Mouse (Mus musculus) midbrain, embryonic 13.5 days (tissue): ENCODE results near the gene Ctsq. TPM values are rescaled to one million over a fixed set of nuclear protein-coding genes. Genes with fewer than 3 reads are reported as not detected.
"Not testable (repeated sequence)": the region's sequence is repeated elsewhere in the genome, so short reads cannot be mapped to it uniquely, and the experiment has no call there.

Experiments used
- ATAC-seq: fragments of 200-750 bp; cut with Nextera tagmentation; 2 replicates; pipeline ENCODE4 v1.8.0; 2017; ENCODE audit warnings: mild to moderate bottlenecking, moderate TSS enrichment, moderate library complexity
- H3K27ac ChIP-seq: fragments of 300-500 bp; sonication (generic); 2 replicates; pipeline ENCODE4 v1.5.1; 2015; ENCODE audit warnings: inconsistent platforms, mild to moderate bottlenecking, moderate library complexity
- H3K27me3 ChIP-seq: fragments of 300-500 bp; sonication (generic); 2 replicates; pipeline ENCODE4 v1.6.1; 2015; ENCODE audit warnings: mild to moderate bottlenecking, inconsistent platforms
- H3K36me3 ChIP-seq: fragments of 300-500 bp; sonication (generic); 2 replicates; pipeline ENCODE4 v1.6.1; 2015; ENCODE audit warnings: mild to moderate bottlenecking, inconsistent platforms
- H3K4me1 ChIP-seq: fragments of 300-500 bp; sonication (generic); replicated peaks from 2 replicates; pipeline ENCODE4 v1.6.1; 2015; ENCODE audit warnings: inconsistent platforms
- H3K4me2 ChIP-seq: fragments of 300-500 bp; sonication (generic); replicated peaks from 2 replicates; pipeline ENCODE4 v1.6.1; 2015; ENCODE audit warnings: moderate library complexity, mild to moderate bottlenecking, inconsistent platforms
- H3K4me3 ChIP-seq: fragments of 300-500 bp; sonication (generic); replicated peaks from 2 replicates; pipeline ENCODE4 v1.5.1; 2015; ENCODE audit warnings: mild to moderate bottlenecking, inconsistent platforms
- H3K9ac ChIP-seq: fragments of 300-500 bp; sonication (generic); replicated peaks from 2 replicates; pipeline ENCODE4 v1.6.1; 2015; ENCODE audit warnings: mild to moderate bottlenecking, inconsistent platforms
- H3K9me3 ChIP-seq: fragments of 300-500 bp; sonication (generic); 2 replicates; pipeline ENCODE4 v1.6.1; 2016; ENCODE audit warnings: mild to moderate bottlenecking, inconsistent platforms
- WGBS: fragments of 180-500 bp; shearing (Covaris S2); methylation state at CpG from one replicate; pipeline ENCODE4 v1.1.7; 2015; 5-methylcytosine and 5-hydroxymethylcytosine counted together
- polyA plus RNA-seq: library from polyadenylated mRNA; unstranded; fragments of >200 nt; fragmentation: Nextera tagmentation; extraction: Ambion mirVana; gene quantifications from 2 replicates; pipeline ENCODE4 v1.2.1, GENCODE M21; 2015

Gene Ctsq
- polyA plus RNA-seq, result not detected in 2 replicates

GRCm38 (mm10) chr13:61040531-61040930 lies at the start of gene Ctsq:
Ctsq (minus strand) TSS chr13:61040631.
- Histone ChIP-seq H3K9ac (no peak within 1 kb of the TSS), H3K27me3 (no peaks in the 10 kb centered on the region), H3K27ac (no peak within 1 kb of the TSS), H3K36me3 (no peaks in the 10 kb centered on the region), H3K4me2 (no peak within 1 kb of the TSS), H3K9me3 (peaks cover 20% of the 10 kb centered on the region), H3K4me1 (no peaks in the 10 kb centered on the region), H3K4me3 (no peak within 1 kb of the TSS)
- ATAC-seq, result no peak
- 57% methylated on average over 3 of the region's 3 CpGs for WGBS

GRCm38 (mm10) chr13:61022785-61023184 lies 17.6 kb downstream of the Ctsq start:
- Histone ChIP-seq H3K4me2 (no peak overlapping the region), H3K4me1 (no peaks in the 10 kb centered on the region), H3K27ac (no peak overlapping the region), H3K9me3 (peaks cover 32% of the 10 kb centered on the region), H3K27me3 (no peaks in the 10 kb centered on the region), H3K4me3 (no peak overlapping the region), H3K9ac (no peak overlapping the region), H3K36me3 (no peaks in the 10 kb centered on the region)
- no peak for ATAC-seq
- WGBS, result 88% methylated on average over 3 of the region's 3 CpGs

DNA sequence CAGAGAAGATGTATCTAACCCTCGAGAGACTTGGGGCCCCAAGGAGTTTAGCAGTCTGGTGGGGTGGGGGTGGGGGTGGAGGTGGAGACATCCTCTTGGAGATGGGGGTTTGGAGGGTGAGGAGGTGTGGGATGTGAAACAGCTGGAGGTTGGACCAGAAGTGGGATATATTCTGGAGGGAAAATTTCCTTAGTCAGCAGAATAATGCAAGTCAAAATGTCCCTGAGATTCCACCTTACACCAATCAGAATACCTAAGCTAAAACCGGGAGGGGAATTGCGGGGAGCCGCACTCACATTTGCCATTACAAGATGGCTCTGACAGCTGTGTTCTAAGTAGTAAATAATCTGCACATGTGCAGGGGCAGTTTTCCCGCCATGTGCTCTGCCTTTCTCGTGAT lies 18.6 kb downstream of the Ctsq start:
- 84% methylated on average over 6 of the region's 6 CpGs for WGBS

GRCm38 (mm10) chr13:61010171-61010570 lies 30.3 kb downstream of the Ctsq start:
- no peak for ATAC-seq
- Histone ChIP-seq H3K9me3 (peaks cover 40% of the 10 kb centered on the region), H3K4me1 (no peaks in the 10 kb centered on the region), H3K4me3 (no peak overlapping the region), H3K27ac (no peak overlapping the region), H3K4me2 (no peak overlapping the region), H3K36me3 (no peaks in the 10 kb centered on the region), H3K9ac (no peak overlapping the region), H3K27me3 (no peaks in the 10 kb centered on the region)
- 83% methylated on average over 4 of the region's 4 CpGs for WGBS

More for the DNA sequence above, 18.6 kb downstream of the Ctsq start:
- Histone ChIP-seq H3K9me3 (peaks cover 25% of the 10 kb centered on the region), H3K4me1 (no peaks in the 10 kb centered on the region), H3K27ac (no peak overlapping the region), H3K4me2 (no peak overlapping the region), H3K9ac (no peak overlapping the region), H3K4me3 (no peak overlapping the region), H3K36me3 (no peaks in the 10 kb centered on the region), H3K27me3 (no peaks in the 10 kb centered on the region)
- no peak for ATAC-seq

GRCm38 (mm10) chr13:61005859-61006258 lies 34.6 kb downstream of the Ctsq start, which contains the start of gene Ctsj:
Ctsj (minus strand) TSS chr13:61005959.
- Histone ChIP-seq H3K4me2 (no peak within 1 kb of the TSS), H3K36me3 (no peaks in the 10 kb centered on the region), H3K4me3 (no peak within 1 kb of the TSS), H3K27ac (no peak within 1 kb of the TSS), H3K4me1 (no peaks in the 10 kb centered on the region), H3K9me3 (peaks cover 40% of the 10 kb centered on the region), H3K9ac (no peak within 1 kb of the TSS), H3K27me3 (no peaks in the 10 kb centered on the region)
- WGBS, result 79% methylated on average over 3 of the region's 3 CpGs
- ATAC-seq, result no peak

GRCm38 (mm10) chr13:60997600-60997999 lies 42.8 kb downstream of the Ctsq start:
- Histone ChIP-seq H3K27ac (no peak overlapping the region), H3K9ac (no peak overlapping the region), H3K4me1 (no peaks in the 10 kb centered on the region), H3K4me2 (no peak overlapping the region), H3K36me3 (no peaks in the 10 kb centered on the region), H3K9me3 (peaks cover 21% of the 10 kb centered on the region), H3K27me3 (no peaks in the 10 kb centered on the region), H3K4me3 (no peak overlapping the region)
- no peak for ATAC-seq
- 66% methylated on average over 2 of the region's 2 CpGs for WGBS

DNA sequence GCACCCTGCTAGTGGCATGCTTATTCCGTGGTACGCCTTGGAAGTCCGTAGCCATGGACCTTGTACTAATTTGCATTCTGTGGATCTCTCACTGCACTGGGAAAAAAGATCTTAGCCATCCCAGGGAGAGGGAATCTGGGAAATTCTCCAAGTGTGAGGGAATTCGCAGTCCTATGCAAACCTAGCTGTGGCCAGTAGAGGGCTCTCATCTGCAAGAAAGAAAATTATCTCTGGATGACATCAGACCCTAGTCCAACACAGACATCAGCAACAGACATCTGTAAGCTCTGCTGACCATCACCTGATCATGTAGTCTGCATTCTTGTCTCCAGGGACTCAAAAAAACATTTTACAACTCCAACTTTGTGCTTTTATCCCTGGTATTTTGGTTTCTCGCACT lies 53.5 kb downstream of the Ctsq start:
- not testable (repeated sequence) for ATAC-seq, H3K4me2 ChIP-seq, H3K9me3 ChIP-seq, H3K9ac ChIP-seq, H3K27ac ChIP-seq, H3K27me3 ChIP-seq, H3K36me3 ChIP-seq, H3K4me1 ChIP-seq, H3K4me3 ChIP-seq
- 75% methylated on average over 4 of the region's 5 CpGs for WGBS

Other genes starting within 250 kb of the Ctsq start
- not detected in 2 replicates for gene Ctsll3, start 237.8 kb downstream of the Ctsq start, polyA plus RNA-seq
- not detected in 2 replicates for gene 4930486L24Rik, start 176.2 kb downstream of the Ctsq start, polyA plus RNA-seq
- 0.14 TPM in 1 of 2 replicates, not detected in the other for gene Gm49392, start 143.7 kb downstream of the Ctsq start, polyA plus RNA-seq
- 0.24 and 1.7 TPM in 2 replicates for gene Ctla2b, start 143.2 kb downstream of the Ctsq start, polyA plus RNA-seq
- not detected in 2 replicates for gene Tpbpb, start 135.8 kb downstream of the Ctsq start, polyA plus RNA-seq
- gene Gm49393, start 105.0 kb downstream of the Ctsq start, polyA plus RNA-seq, result not detected in 2 replicates
- gene Gm49391, start 104.1 kb downstream of the Ctsq start, polyA plus RNA-seq, result 0.82 and 2.1 TPM in 2 replicates
- gene Ctla2a, start 104.0 kb downstream of the Ctsq start, polyA plus RNA-seq, result 10.4 and 13.3 TPM in 2 replicates
- not detected in 2 replicates for gene Tpbpa, start 98.6 kb downstream of the Ctsq start, polyA plus RNA-seq
- gene Ctsj, start 34.7 kb downstream of the Ctsq start, polyA plus RNA-seq, result not detected in 2 replicates
- not detected in 2 replicates for gene Ctsr, start 123.6 kb upstream of the Ctsq start, polyA plus RNA-seq
- gene Cts6, start 162.8 kb upstream of the Ctsq start, polyA plus RNA-seq, result not detected in 2 replicates
- gene Cts8, start 214.7 kb upstream of the Ctsq start, polyA plus RNA-seq, result not detected in 2 replicates
- not detected in 2 replicates for gene Gm49398, start 248.2 kb upstream of the Ctsq start, polyA plus RNA-seq